Comparison of ENCODE assay signal across 16 mouse cellular contexts in genomic region chr5:36447872-36448271, GRCm38 (mm10). TPM values are rescaled to one million over a fixed set of nuclear protein-coding genes. Genes with fewer than 3 reads are reported as not detected.
"Had no signal": no experiment of that assay in that cellular context is flagged by ENCODE, and none has a peak within 500 bp of the region (broad histone marks: within the 10 kb centered on the region; RNA-seq: fewer than 3 reads in every experiment).

No protein-coding gene starts in this region.

- H3K4me2 ChIP-seq: neural tube, embryonic 15.5 days; stomach, embryonic 15.5 days had no signal

- H3K4me3 ChIP-seq: neural tube, embryonic 15.5 days; stomach, embryonic 15.5 days had no signal

- H3K27me3 ChIP-seq: neural tube, embryonic 15.5 days; stomach, embryonic 15.5 days had no signal

- DNase-seq: retina, postnatal 1 day; right cerebral cortex, adult 18-20 months; right cerebral cortex, postnatal 14 days; right cerebral cortex, postnatal 25 days; right cerebral cortex, postnatal 4 days; spleen, adult 18-20 months; thymus, adult 18-20 months; thymus, adult 2 months; thymus, postnatal 14 days; thymus, postnatal 25 days; thymus, postnatal 36 days; thymus, postnatal 4 days had no signal

- H3K27ac ChIP-seq: neural tube, embryonic 15.5 days; stomach, embryonic 15.5 days; stomach, postnatal 0 days had no signal

- H3K36me3 ChIP-seq: neural tube, embryonic 15.5 days; stomach, embryonic 15.5 days had no signal

- H3K9me3 ChIP-seq: neural tube, embryonic 15.5 days; stomach, embryonic 15.5 days had no signal

- H3K9ac ChIP-seq: neural tube, embryonic 15.5 days; stomach, embryonic 15.5 days had no signal

RNA-seq across cellular contexts. Expression of gene Ccdc96, which starts 36.5 kb away (rescaled TPM):
- polyA plus RNA-seq: small intestine, adult 2 months had no signal
